Mouse (Mus musculus) bone marrow, adult 2 months (tissue): ENCODE measurements around the gene Fam168a. TPM values are rescaled to one million over a fixed set of nuclear protein-coding genes. Genes with fewer than 3 reads are reported as not detected.

ENCODE experiments used
- H3K27ac ChIP-seq: fragments of 200-500 bp; 2 replicates; pipeline ENCODE4 v1.5.1; 2012; ENCODE audit warnings: low read depth, mild to moderate bottlenecking, control low read depth, inconsistent platforms, low read length; ENCODE audit not compliant: control insufficient read depth, poor library complexity, insufficient read depth
- H3K4me1 ChIP-seq: fragments of 200-500 bp; 2 replicates; pipeline ENCODE4 v1.6.1; 2011; ENCODE audit warnings: low read length; ENCODE audit not compliant: control insufficient read depth, insufficient read depth
- H3K4me3 ChIP-seq: fragments of 200-500 bp; replicated peaks from 2 replicates; pipeline ENCODE3; 2011; ENCODE audit warnings: mild to moderate bottlenecking, low read depth, low read length, control low read depth; ENCODE audit not compliant: control insufficient read depth
- CTCF ChIP-seq: fragments of 200-500 bp; IDR thresholded peaks from 2 replicates; pipeline ENCODE4 v1.5.1; 2011; ENCODE audit warnings: low read length, control low read depth; ENCODE audit not compliant: control insufficient read depth, insufficient read depth
- POLR2A ChIP-seq: fragments of 200-500 bp; IDR thresholded peaks from 2 replicates; pipeline ENCODE4 v1.6.1; 2011; ENCODE audit warnings: low read depth, mild to moderate bottlenecking, control low read depth, low read length, borderline replicate concordance; ENCODE audit not compliant: control insufficient read depth
- WGBS: fragments of 180-500 bp; shearing (Covaris S2); methylation state at CpG from one replicate; pipeline ENCODE4 v1.1.7; 2018; 5-methylcytosine and 5-hydroxymethylcytosine counted together
- polyA plus RNA-seq: library from polyadenylated mRNA; stranded (reverse); fragments of >200 nt; gene quantifications from 2 replicates; pipeline ENCODE4 v1.2.4, GENCODE M21; 2011; ENCODE audit warnings: low replicate concordance; ENCODE audit not compliant: missing spikeins, insufficient read depth, insufficient read length

Gene Fam168a
- polyA plus RNA-seq, 1 experiment, result 11.7 TPM

DNA sequence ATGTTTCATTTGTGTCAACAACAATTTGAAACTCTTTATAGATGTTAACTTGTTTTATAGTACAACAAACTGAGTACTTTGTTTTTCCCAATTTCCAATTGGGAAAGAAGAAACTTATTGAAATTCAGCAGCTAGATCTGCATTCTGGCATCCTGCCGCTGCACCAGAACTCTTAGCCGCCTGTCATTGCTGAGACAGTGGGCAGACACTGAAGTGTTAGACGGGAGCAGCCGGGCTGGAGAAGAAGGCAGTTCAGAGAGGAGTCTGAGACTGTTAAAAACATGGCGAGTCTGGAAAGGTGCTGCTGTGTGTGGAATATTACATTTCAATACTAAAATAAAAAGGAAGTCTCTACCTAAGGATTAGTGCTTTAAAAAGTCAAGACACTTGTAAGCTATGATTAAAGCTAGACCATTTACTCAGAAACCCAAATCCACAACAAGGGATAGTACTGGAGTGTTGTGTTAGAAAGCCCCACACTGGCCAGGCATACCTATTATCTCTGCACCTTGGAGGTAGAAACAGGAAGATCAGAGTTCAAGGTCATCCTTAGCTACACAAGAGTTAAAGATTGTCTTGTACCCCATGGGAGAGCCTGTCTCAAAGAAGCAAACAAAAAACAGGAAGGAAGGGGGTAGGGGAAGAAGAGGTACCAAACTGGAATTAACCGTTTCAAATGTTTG is 110.5 kb downstream of the Fam168a start:
- no peak for TF ChIP-seq CTCF
- TF ChIP-seq POLR2A, result no peak
- Histone ChIP-seq H3K4me3 (no peak overlapping the region), H3K27ac (no peak overlapping the region), H3K4me1 (no peaks in the 10 kb centered on the region; the same call in 1 of the 2 replicates)
- 71% methylated on average over 6 of the region's 6 CpGs for WGBS

DNA sequence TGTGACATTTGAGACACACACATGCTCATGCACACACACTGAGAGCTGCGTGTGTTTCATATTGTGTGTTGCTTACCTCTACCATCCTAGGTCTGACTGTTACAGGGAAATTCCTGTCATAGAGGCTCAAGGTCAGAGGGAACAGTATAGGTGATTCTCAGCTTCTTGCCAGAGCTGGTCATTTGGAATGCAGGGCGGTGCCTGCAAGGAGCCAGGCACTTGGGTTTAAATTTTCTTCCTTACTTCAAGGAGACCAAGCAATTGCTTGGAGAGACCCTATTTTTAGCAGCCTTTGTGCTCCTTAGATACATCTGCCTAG is 111.0 kb downstream of the Fam168a start:
- Histone ChIP-seq H3K27ac (no peak overlapping the region), H3K4me3 (no peak overlapping the region), H3K4me1 (no peaks in the 10 kb centered on the region; the same call in 1 of the 2 replicates)
- 58% methylated on average over 2 of the region's 2 CpGs for WGBS
- TF ChIP-seq POLR2A (no peak), CTCF (no peak)

DNA sequence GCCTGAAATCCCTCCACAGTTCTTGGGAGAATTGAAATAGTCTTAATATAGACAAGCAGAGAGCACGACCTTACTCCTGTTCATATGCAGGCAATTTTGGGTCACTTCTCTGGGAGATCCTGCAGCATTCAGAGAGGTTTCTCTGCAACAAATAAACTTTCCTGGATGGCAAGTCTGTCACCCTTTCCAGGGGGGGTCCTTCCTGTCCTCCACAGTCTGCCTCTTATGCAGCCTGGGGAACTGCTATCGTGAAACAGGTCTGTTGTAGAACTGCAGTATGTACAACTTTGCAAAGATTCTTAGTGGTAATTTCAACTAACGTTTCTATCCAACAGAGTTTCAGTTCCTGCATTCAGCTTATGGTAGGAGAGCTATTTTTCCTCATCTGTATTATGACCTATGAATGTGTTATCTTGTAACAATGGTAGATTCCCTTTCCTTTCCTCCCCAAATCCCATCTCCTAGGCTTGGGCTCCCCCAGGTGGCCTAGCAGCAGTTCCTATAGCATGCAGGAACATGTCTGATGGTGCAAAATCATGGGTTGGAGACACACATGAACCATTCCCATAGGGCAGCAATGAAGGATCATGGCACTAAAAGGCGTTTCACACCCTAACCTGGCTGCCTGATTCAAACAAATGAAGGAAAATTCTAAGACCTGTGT is 112.1 kb downstream of the Fam168a start:
- Histone ChIP-seq H3K4me3 (no peak overlapping the region), H3K4me1 (no peaks in the 10 kb centered on the region; the same call in 1 of the 2 replicates), H3K27ac (no peak overlapping the region)
- 68% methylated on average over 4 of the region's 4 CpGs for WGBS
- TF ChIP-seq POLR2A (no peak), CTCF (peak; percentile 33; the same call in 1 of the 2 replicates)

DNA sequence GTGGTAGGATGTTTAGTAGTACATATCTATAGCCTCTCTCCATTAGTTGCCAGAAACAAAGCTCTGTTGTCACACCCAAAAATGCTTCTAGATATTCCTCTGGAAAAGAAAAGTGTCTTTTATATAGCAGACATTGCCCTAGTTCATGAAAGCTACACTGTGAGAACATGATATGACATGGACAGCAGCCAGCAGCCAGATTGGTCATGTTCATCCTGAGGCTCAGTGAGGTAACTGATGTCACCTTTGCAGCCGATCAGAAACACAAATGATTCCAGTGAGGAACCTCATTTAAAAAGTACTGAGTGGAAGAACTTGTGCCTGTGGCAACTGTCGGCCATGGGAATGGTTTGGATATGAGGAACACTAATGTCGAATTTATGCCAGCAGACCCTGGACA is 118.2 kb downstream of the Fam168a start:
- Histone ChIP-seq H3K27ac (no peak overlapping the region), H3K4me1 (no peaks in the 10 kb centered on the region; the same call in 1 of the 2 replicates), H3K4me3 (no peak overlapping the region)
- TF ChIP-seq POLR2A (no peak), CTCF (no peak)
- WGBS, result 82% methylated on average over 3 of the region's 3 CpGs

DNA sequence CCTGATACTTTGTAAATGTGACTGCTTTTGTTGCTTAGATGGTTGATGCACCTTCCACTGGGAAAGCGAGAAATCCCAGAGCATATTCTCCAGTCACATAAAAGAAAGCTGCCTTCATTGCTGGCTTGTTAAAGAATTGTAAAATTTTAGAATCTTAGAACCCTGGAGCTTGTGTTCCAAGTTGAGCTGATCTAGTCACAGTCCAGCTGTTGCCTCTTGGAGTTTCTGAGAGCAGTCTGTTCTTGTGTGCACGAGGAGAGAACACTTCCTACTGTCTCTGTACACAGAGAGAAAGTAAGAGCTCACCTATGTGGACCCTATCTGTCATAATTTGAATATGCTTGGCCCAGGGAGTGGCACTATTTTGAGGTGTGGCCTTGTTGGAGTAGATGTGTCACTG is 122.1 kb downstream of the Fam168a start:
- no peak for TF ChIP-seq POLR2A
- TF ChIP-seq CTCF, result no peak
- no peak overlapping the region for H3K27ac ChIP-seq
- WGBS, result 79% methylated on average over 2 of the region's 2 CpGs
- no peak overlapping the region for H3K4me3 ChIP-seq
- H3K4me1 ChIP-seq, result no peaks in the 10 kb centered on the region; the same call in 1 of the 2 replicates

DNA sequence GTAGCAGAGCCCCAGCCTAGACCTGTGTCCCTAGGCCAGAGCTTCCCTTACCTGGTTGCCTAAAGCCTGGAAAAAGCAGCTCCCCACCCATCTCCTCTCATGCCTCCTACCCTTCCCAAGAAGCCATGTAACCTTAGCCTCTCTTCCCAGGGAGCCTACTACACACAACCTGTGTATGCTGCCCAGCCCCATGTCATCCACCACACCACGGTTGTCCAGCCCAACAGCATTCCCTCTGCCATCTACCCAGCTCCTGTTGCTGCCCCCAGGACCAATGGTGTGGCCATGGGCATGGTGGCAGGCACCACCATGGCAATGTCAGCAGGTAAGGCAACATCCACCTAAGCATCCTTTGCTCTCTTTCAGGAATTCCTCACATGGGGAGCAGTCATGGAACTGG is 127.4 kb downstream of the Fam168a start:
- Histone ChIP-seq H3K4me1 (no peaks in the 10 kb centered on the region; the same call in 1 of the 2 replicates), H3K27ac (no peak overlapping the region), H3K4me3 (no peak overlapping the region)
- 74% methylated on average over 1 of the region's 1 CpGs for WGBS
- TF ChIP-seq POLR2A (no peak), CTCF (no peak)

DNA sequence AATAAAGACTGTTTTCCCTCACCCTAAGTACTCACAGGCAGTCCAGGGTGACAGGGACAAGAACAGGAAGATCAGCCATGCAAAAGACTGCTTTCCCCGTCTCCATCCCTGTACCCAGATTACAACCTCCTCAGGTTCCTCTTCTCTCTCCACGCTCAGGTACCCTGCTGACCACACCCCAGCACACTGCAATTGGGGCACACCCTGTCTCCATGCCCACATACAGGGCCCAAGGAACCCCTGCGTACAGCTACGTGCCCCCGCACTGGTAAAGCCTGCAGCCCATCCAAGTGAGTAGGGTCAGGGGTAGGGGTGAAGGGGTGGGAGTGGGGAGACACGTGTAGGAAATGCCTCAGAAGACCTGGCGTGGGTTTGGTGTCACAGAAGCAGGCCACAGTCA is 128.7 kb downstream of the Fam168a start:
- Histone ChIP-seq H3K4me3 (no peak overlapping the region), H3K4me1 (no peaks in the 10 kb centered on the region; the same call in 1 of the 2 replicates), H3K27ac (no peak overlapping the region)
- no peak for TF ChIP-seq POLR2A
- no peak for TF ChIP-seq CTCF
- 85% methylated on average over 7 of the region's 7 CpGs for WGBS

DNA sequence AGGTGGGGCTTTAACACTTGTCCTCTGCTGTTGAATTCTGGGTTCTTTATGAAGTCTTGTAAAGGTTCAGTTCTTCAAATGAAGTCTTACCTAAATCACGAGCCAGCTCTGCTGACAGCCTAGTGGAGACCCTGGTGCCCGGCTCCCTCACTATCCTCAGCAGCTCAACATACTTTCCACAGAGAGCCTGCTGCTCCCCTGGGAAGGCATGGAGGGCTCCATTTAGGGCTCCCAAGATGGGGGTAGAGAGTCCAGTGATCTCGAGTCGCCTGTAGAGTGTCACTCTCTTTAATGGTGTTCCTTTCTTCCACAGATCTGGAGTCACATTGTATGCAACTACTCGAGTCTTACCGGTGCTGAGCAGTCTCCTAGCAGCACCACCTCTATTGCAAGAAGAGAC is 129.3 kb downstream of the Fam168a start:
- WGBS, result 89% methylated on average over 6 of the region's 6 CpGs
- TF ChIP-seq CTCF, result no peak
- no peak for TF ChIP-seq POLR2A
- no peaks in the 10 kb centered on the region; the same call in 1 of the 2 replicates for H3K4me1 ChIP-seq
- H3K4me3 ChIP-seq, result no peak overlapping the region
- no peak overlapping the region for H3K27ac ChIP-seq

DNA sequence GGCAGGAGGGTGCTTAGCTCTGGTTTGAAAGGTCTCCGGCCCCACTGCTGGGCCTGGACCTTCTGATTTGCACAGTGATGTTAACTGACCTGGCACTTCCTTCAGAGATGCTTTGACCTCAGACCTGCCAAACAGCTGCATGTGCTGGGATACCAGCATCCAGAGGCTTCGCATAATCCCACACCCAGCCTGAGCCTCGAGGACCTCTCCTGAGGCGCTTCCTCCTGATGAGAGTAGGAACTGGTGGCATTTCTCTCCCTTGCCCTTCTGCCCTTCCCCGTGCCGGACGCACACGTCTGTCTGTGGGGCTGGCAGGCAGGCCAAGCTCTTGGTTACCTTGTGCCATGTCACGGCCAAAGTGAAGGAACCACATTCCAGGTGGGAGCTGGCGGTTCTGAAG is 130.2 kb downstream of the Fam168a start:
- H3K27ac ChIP-seq, result no peak overlapping the region
- no peaks in the 10 kb centered on the region; the same call in 1 of the 2 replicates for H3K4me1 ChIP-seq
- TF ChIP-seq CTCF, result no peak
- TF ChIP-seq POLR2A, result no peak
- no peak overlapping the region for H3K4me3 ChIP-seq
- WGBS, result 88% methylated on average over 10 of the region's 10 CpGs
